Mouse (Mus musculus) ES-E14 (cell line): Measurements from ENCODE around the gene Patl2.

Experiments used
- MAFK ChIP-seq: IDR thresholded peaks from 2 replicates; pipeline ENCODE4 v1.6.1; 2014; ENCODE audit warnings: mild to moderate bottlenecking, low read depth, low read length, inconsistent platforms; ENCODE audit not compliant: insufficient read depth
- ZC3H11A ChIP-seq: IDR thresholded peaks from 2 replicates; pipeline ENCODE4 v1.6.1; 2012; ENCODE audit warnings: low read depth, mild to moderate bottlenecking, inconsistent platforms, low read length, borderline replicate concordance
- ZNF384 ChIP-seq: IDR thresholded peaks from 2 replicates; pipeline ENCODE4 v1.6.1; 2012; ENCODE audit warnings: low read depth, low read length, inconsistent platforms

- TF ChIP-seq ZNF384 (no peak), ZC3H11A (no peak), MAFK (no peak)
Measured at GRCm38 (mm10) chr2:122154479-122154878, 31.5 kb downstream of the Patl2 start.
